Mouse (Mus musculus) midbrain, embryonic 10.5 days (tissue): ENCODE measurements around the gene Hist1h2ba. TPM values are rescaled to one million over a fixed set of nuclear protein-coding genes. Genes with fewer than 3 reads are reported as not detected.

Experiments used
- DNase-seq: peaks from one replicate; pipeline ENCODE4 v3.0.0-alpha.2; 2017; ENCODE audit warnings: low spot score
- H3K27ac ChIP-seq: fragments of 300-500 bp; sonication (generic); replicated peaks from 2 replicates; pipeline ENCODE4 v1.5.1; 2016; ENCODE audit warnings: mild to moderate bottlenecking
- H3K27me3 ChIP-seq: fragments of 300-500 bp; sonication (generic); 2 replicates; pipeline ENCODE4 v1.6.1; 2016; ENCODE audit warnings: low read depth, mild to moderate bottlenecking; ENCODE audit not compliant: poor library complexity, severe bottlenecking
- H3K36me3 ChIP-seq: fragments of 300-500 bp; sonication (generic); 2 replicates; pipeline ENCODE4 v1.6.1; 2016; ENCODE audit warnings: mild to moderate bottlenecking, moderate library complexity
- H3K4me1 ChIP-seq: fragments of 300-500 bp; sonication (generic); 2 replicates; pipeline ENCODE4 v1.6.1; 2016
- H3K4me3 ChIP-seq: fragments of 300-500 bp; sonication (generic); 2 replicates; pipeline ENCODE4 v1.5.1; 2016; ENCODE audit warnings: mild to moderate bottlenecking, moderate library complexity
- H3K9me3 ChIP-seq: fragments of 300-500 bp; sonication (generic); replicated peaks from 2 replicates; pipeline ENCODE4 v1.6.1; 2016; ENCODE audit warnings: mild to moderate bottlenecking
- WGBS: fragments of 180-500 bp; shearing (Covaris S2); methylation state at CpG from one replicate; pipeline ENCODE4 v1.1.7; 2016; 5-methylcytosine and 5-hydroxymethylcytosine counted together
- microRNA-seq: library from miRNA; unstranded; fragments of <30 nt; microRNA quantifications from one replicate; pipeline ENCODE4, GENCODE M21; 2017
- polyA plus RNA-seq: library from polyadenylated mRNA; unstranded; fragments of >200 nt; fragmentation: Nextera tagmentation; extraction: Ambion mirVana; gene quantifications from 2 replicates; pipeline ENCODE4 v1.2.1, GENCODE M21; 2016

Hist1h2ba gene
- polyA plus RNA-seq, 1 experiment from 2014 or later: not detected

- H3K4me1 ChIP-seq: peaks cover 30% of the 10 kb centered on the region
- no peaks in the 10 kb centered on the region for H3K36me3 ChIP-seq
- no peak for DNase-seq
- WGBS: 79% methylated on average over 6 of the region's 6 CpGs
- H3K27ac ChIP-seq: no peak overlapping the region
- no peaks in the 10 kb centered on the region for H3K27me3 ChIP-seq
- no peaks in the 10 kb centered on the region for H3K9me3 ChIP-seq
- H3K4me3 ChIP-seq: no peak overlapping the region
Measured at GRCm38 (mm10) chr13:23889011-23889605, 44.8 kb downstream of the Hist1h2ba start.

GRCm38 (mm10) chr13:23887026-23887725 is 46.8 kb downstream of the Hist1h2ba start:
- Histone ChIP-seq H3K4me1 (peaks cover 13% of the 10 kb centered on the region), H3K36me3 (no peaks in the 10 kb centered on the region), H3K27me3 (no peaks in the 10 kb centered on the region), H3K9me3 (no peaks in the 10 kb centered on the region), H3K4me3 (no peak overlapping the region), H3K27ac (no peak overlapping the region)
- WGBS: 84% methylated on average over 3 of the region's 3 CpGs
- DNase-seq: no peak

DNA sequence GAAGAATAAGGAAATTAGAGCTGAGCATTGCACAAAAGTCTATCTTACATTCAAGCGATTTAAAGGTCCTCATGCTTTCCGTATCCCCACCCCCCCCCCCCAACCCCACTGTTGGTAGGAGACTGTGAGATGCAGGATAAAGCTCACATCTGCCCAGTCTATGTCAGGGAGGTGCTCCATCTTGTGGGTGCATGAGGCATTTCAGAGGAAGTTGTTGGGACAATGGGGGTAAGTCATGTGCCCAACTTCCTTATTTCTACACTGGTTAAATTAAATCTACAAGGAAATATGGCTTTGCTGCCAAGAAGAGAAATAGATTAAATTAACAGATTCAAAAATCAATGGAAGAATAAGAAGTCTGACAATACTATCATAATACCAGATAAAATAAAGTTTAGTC is 48.4 kb downstream of the Hist1h2ba start:
- Histone ChIP-seq H3K36me3 (no peaks in the 10 kb centered on the region), H3K4me1 (peaks cover 10% of the 10 kb centered on the region; the same call in 1 of the 2 replicates), H3K4me3 (no peak overlapping the region), H3K27me3 (no peaks in the 10 kb centered on the region), H3K27ac (no peak overlapping the region), H3K9me3 (no peaks in the 10 kb centered on the region)
- DNase-seq: peak; percentile 31
- WGBS: 37% methylated on average over 2 of the region's 2 CpGs

Small RNAs within 50 kb of the gene (microRNA-seq; reads per million reads assigned to microRNA genes)
- gene Gm44344: not detected

Other genes with a start within 250 kb of the Hist1h2ba start
- gene Hist1h2bc, start 250.0 kb downstream of the Hist1h2ba start, polyA plus RNA-seq: 22.1 and 23.9 TPM in 2 replicates
- gene Hist1h1t, start 238.3 kb downstream of the Hist1h2ba start, polyA plus RNA-seq: not detected in 2 replicates
- 4.9 and 5.1 TPM in 2 replicates for gene Hist1h4c, start 235.7 kb downstream of the Hist1h2ba start, polyA plus RNA-seq
- gene Hfe, start 223.3 kb downstream of the Hist1h2ba start, polyA plus RNA-seq: 2.3 and 2.5 TPM in 2 replicates
- gene Hist1h1c, start 195.3 kb downstream of the Hist1h2ba start, polyA plus RNA-seq: 8.8 and 9.5 TPM in 2 replicates
- gene Hist1h3c, start 188.6 kb downstream of the Hist1h2ba start, polyA plus RNA-seq: 7.3 and 9.5 TPM in 2 replicates
- 2.3 and 2.4 TPM in 2 replicates for gene Hist1h2bb, start 187.4 kb downstream of the Hist1h2ba start, polyA plus RNA-seq
- gene Hist1h2ab, start 183.0 kb downstream of the Hist1h2ba start, polyA plus RNA-seq: 44.4 and 45.3 TPM in 2 replicates
- gene Hist1h3b, start 181.9 kb downstream of the Hist1h2ba start, polyA plus RNA-seq: 8.1 and 11.3 TPM in 2 replicates
- gene Hist1h4b, start 177.1 kb downstream of the Hist1h2ba start, polyA plus RNA-seq: 4.9 and 6.9 TPM in 2 replicates
- 0.42 TPM in 1 of 2 replicates, not detected in the other for gene Hist1h4a, start 172.9 kb downstream of the Hist1h2ba start, polyA plus RNA-seq
- 3.6 and 3.9 TPM in 2 replicates for gene Hist1h3a, start 171.8 kb downstream of the Hist1h2ba start, polyA plus RNA-seq
- gene Hist1h1a, start 170.5 kb downstream of the Hist1h2ba start, polyA plus RNA-seq: 1.7 and 2.7 TPM in 2 replicates
- 0.20 TPM in 1 of 2 replicates, not detected in the other for gene Trim38, start 164.2 kb downstream of the Hist1h2ba start, polyA plus RNA-seq
- gene Slc17a2, start 127.2 kb downstream of the Hist1h2ba start, polyA plus RNA-seq: not detected in 2 replicates
- gene Slc17a3, start 94.7 kb downstream of the Hist1h2ba start, polyA plus RNA-seq: not detected in 2 replicates
- gene Slc17a1, start 66.4 kb downstream of the Hist1h2ba start, polyA plus RNA-seq: not detected in 2 replicates
- not detected in 2 replicates for gene Slc17a4, start 19.1 kb downstream of the Hist1h2ba start, polyA plus RNA-seq
- gene Hist1h2aa, start 306 bp upstream of the Hist1h2ba start, polyA plus RNA-seq: not detected in 2 replicates
- gene Scgn, start 57.1 kb upstream of the Hist1h2ba start, polyA plus RNA-seq: 0.21 and 0.27 TPM in 2 replicates